Mouse (Mus musculus) stomach, embryonic 16.5 days (tissue): Measurements from ENCODE around the gene Myof. TPM values are rescaled to one million over a fixed set of nuclear protein-coding genes. Genes with fewer than 3 reads are reported as not detected.

ENCODE experiments used
- ATAC-seq: fragments of 200-750 bp; cut with Nextera tagmentation; 2 replicates; pipeline ENCODE4 v1.8.0; 2017; ENCODE audit warnings: moderate number of reproducible peaks, moderate TSS enrichment; ENCODE audit not compliant: insufficient read depth, low FRiP score
- H3K27ac ChIP-seq: fragments of 300-500 bp; sonication (generic); 2 replicates; pipeline ENCODE4 v1.5.1; 2014; ENCODE audit warnings: low read length
- H3K27me3 ChIP-seq: fragments of 300-500 bp; sonication (generic); 2 replicates; pipeline ENCODE4 v1.6.1; 2014; ENCODE audit warnings: low read length, control low read depth, mixed read lengths; ENCODE audit not compliant: control insufficient read depth, insufficient read depth
- H3K36me3 ChIP-seq: fragments of 300-500 bp; sonication (generic); 2 replicates; pipeline ENCODE4 v1.6.1; 2014; ENCODE audit warnings: low read length; ENCODE audit not compliant: control insufficient read depth, insufficient read depth
- H3K4me1 ChIP-seq: fragments of 300-500 bp; sonication (generic); 2 replicates; pipeline ENCODE4 v1.6.1; 2014; ENCODE audit warnings: low read length, control low read depth, mixed read lengths; ENCODE audit not compliant: control insufficient read depth, insufficient read depth
- H3K4me2 ChIP-seq: fragments of 300-500 bp; sonication (generic); 2 replicates; pipeline ENCODE4 v1.6.1; 2014; ENCODE audit warnings: low read depth, low read length, mixed read lengths
- H3K4me3 ChIP-seq: fragments of 300-500 bp; sonication (generic); replicated peaks from 2 replicates; pipeline ENCODE4 v1.5.1; 2014; ENCODE audit warnings: mild to moderate bottlenecking, low read length
- H3K9ac ChIP-seq: fragments of 300-500 bp; sonication (generic); 2 replicates; pipeline ENCODE4 v1.6.1; 2014; ENCODE audit warnings: low read length
- H3K9me3 ChIP-seq: fragments of 300-500 bp; sonication (generic); replicated peaks from 2 replicates; pipeline ENCODE4 v1.6.1; 2016; ENCODE audit warnings: low read length, control low read depth; ENCODE audit not compliant: control insufficient read depth
- WGBS: fragments of 180-500 bp; shearing (Covaris S2); extraction: QIAGEN DNeasy Blood & Tissue Kit; methylation state at CpG from one replicate; pipeline ENCODE4 v1.1.7; 2014; 5-methylcytosine and 5-hydroxymethylcytosine counted together
- polyA plus RNA-seq: library from polyadenylated mRNA; unstranded; fragments of >200 nt; fragmentation: Nextera tagmentation; extraction: Ambion mirVana; gene quantifications from 2 replicates; pipeline ENCODE4 v1.2.1, GENCODE M21; 2015

Myof gene
- polyA plus RNA-seq, 1 experiment from 2014 or later, result 22.5 TPM

DNA sequence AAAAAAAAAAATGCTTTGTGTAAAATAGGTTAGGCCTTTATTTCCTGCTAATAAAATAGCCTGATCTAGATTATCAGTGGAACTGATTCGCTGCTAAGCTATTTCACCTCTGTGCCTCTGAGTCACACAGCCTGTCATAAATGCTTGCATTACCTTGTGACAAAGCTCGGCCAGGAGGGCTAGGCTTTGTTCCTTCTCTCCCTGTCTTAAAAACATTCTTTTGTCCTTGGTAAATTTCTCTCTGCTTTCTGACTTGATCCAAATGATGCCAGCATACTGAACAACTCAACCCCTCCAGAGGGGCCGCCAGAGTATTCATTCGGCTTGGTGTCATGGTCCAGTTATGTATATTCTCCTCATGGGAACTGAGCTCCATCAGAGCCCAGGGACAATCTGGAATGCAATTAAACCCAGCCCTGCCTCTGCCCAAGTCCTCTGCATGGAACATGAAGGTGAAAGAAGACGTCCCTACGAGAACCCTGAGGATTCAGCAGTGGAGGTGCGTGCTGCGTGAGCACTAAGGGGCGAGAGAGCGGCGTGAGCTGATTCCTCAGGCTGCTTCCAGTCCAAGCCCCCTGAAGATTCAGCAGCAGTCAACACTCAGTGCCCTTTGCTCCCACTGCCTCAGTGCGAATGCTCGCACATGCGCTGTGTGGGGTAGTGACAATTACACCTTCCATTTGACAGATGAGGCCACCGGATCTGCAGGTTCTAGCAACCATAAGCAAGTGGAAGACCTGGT, 10.2 kb downstream of the Myof start:
- ATAC-seq, result peak; percentile 31; the same call in 1 of the 2 replicates
- H3K36me3 ChIP-seq, result no peaks in the 10 kb centered on the region
- no peaks in the 10 kb centered on the region for H3K9me3 ChIP-seq
- peaks cover 41% of the 10 kb centered on the region for H3K4me1 ChIP-seq
- H3K4me2 ChIP-seq, result 0 out of 2 replicates have a peak overlapping the region, but pooled peaks have one; percentile 13
- no peak overlapping the region for H3K4me3 ChIP-seq
- H3K9ac ChIP-seq, result peak overlapping the region; percentile 54
- 62% methylated on average over 15 of the region's 15 CpGs for WGBS
- H3K27me3 ChIP-seq, result no peaks in the 10 kb centered on the region
- H3K27ac ChIP-seq, result peak overlapping the region; percentile 88

DNA sequence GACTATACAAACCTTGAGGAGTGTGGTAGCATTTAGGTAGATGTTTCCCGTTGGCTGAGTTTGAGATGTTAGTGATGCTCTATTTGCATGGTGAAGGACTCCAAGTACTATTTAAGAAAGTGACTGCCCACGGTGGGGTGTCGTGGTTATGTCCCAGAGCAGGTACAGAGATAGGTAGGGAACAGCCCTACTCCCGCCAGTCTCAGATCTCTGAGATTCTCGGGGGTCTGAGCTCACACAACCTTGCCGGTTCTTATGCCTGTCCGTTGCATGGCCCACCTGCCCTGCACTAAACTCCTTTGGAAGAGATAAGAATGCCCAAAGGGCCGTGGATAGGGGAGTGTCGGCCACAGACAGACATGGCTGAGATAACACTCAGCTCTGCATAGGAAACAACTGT, 12.2 kb downstream of the Myof start:
- no peak overlapping the region for H3K4me3 ChIP-seq
- 51% methylated on average over 9 of the region's 9 CpGs for WGBS
- H3K4me1 ChIP-seq, result peaks cover 51% of the 10 kb centered on the region
- no peak overlapping the region for H3K27ac ChIP-seq
- no peak overlapping the region for H3K4me2 ChIP-seq
- H3K27me3 ChIP-seq, result no peaks in the 10 kb centered on the region
- no peaks in the 10 kb centered on the region for H3K9me3 ChIP-seq
- no peak for ATAC-seq
- H3K36me3 ChIP-seq, result no peaks in the 10 kb centered on the region
- no peak overlapping the region for H3K9ac ChIP-seq

DNA sequence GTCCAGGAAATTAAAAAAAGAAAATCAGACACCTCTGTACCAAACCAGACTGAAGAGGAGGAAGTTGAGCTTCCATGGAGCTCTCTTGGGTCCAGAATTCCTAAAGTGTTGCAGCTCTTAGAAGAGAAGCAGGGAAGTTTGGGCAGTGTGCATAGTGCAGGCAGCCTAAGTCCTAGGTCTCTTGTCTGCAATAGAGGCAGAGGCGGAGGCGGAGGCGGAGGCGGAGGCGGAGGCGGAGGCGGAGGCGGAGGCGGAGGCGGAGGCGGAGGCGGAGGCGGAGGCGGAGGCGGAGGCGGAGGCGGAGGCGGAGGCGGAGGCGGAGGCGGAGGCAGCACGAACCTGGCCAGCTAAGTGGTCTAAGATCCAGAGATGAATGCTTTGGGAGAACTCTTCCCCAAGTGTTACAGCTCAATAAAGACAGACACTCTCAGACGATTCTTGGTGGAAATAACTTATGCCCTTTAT, 12.7 kb downstream of the Myof start:
- 1% methylated on average over 19 of the region's 23 CpGs for WGBS
- no peaks in the 10 kb centered on the region for H3K27me3 ChIP-seq
- H3K9ac ChIP-seq, result no peak overlapping the region
- peak; percentile 46; the same call in 1 of the 2 replicates for ATAC-seq
- H3K27ac ChIP-seq, result peak overlapping the region; percentile 92
- peak overlapping the region; percentile 38 for H3K4me2 ChIP-seq
- peaks cover 55% of the 10 kb centered on the region for H3K4me1 ChIP-seq
- H3K4me3 ChIP-seq, result peak overlapping the region; percentile 14; the same call in 1 of the 2 replicates
- H3K36me3 ChIP-seq, result no peaks in the 10 kb centered on the region
- no peaks in the 10 kb centered on the region for H3K9me3 ChIP-seq

DNA sequence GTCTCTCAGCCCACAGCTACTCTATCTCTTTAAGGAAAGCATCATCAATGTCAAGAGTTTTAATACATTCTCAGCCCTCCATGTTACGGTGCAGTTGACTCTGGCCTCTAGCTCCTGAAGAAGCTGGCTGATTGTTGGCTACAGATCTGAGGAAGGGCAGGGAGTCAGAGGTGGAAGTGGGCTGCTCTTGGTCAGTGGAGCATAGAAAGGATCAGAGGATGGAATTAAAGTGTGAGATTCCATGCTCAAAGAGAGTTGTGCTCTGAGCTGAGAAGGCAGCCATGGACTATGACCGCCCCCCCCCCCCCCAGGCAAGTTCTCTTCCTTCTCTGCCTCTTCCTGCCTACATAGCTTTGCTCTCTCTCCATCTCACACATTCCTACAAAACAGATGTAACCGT, 13.5 kb downstream of the Myof start:
- Histone ChIP-seq H3K9me3 (no peaks in the 10 kb centered on the region), H3K4me1 (peaks cover 63% of the 10 kb centered on the region), H3K9ac (peak overlapping the region; percentile 12; the same call in 1 of the 2 replicates), H3K36me3 (no peaks in the 10 kb centered on the region), H3K4me2 (peak overlapping the region; percentile 38), H3K4me3 (no peak overlapping the region), H3K27me3 (no peaks in the 10 kb centered on the region), H3K27ac (peak overlapping the region; percentile 92)
- ATAC-seq, result no peak
- WGBS, result 50% methylated on average over 3 of the region's 3 CpGs

DNA sequence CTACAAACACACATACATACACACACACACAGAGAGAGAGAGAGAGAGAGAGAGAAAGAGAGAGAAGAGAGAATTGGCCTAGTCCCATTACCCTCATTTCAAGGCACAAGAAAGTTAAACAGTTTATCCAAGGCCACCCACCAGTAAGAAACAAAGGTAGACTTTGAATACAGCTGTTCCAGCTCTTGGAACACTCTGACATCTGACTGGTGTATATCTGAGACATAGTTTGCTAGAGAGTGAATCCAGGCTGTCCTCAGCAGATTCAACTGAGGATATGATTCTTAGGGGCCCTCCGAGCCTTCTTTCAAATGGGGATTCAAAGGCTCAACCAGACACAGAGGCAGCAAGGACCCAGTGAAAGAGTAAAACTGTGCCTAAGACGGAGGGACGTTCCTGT, 14.1 kb downstream of the Myof start:
- 42% methylated on average over 3 of the region's 3 CpGs for WGBS
- Histone ChIP-seq H3K9ac (peak overlapping the region; percentile 19; the same call in 1 of the 2 replicates), H3K27me3 (no peaks in the 10 kb centered on the region), H3K27ac (peak overlapping the region; percentile 92), H3K4me3 (no peak overlapping the region), H3K4me1 (peaks cover 68% of the 10 kb centered on the region), H3K9me3 (no peaks in the 10 kb centered on the region), H3K36me3 (no peaks in the 10 kb centered on the region), H3K4me2 (peak overlapping the region; percentile 38)
- ATAC-seq, result 0 out of 2 replicates have a peak, but pooled peaks have one; percentile 15

DNA sequence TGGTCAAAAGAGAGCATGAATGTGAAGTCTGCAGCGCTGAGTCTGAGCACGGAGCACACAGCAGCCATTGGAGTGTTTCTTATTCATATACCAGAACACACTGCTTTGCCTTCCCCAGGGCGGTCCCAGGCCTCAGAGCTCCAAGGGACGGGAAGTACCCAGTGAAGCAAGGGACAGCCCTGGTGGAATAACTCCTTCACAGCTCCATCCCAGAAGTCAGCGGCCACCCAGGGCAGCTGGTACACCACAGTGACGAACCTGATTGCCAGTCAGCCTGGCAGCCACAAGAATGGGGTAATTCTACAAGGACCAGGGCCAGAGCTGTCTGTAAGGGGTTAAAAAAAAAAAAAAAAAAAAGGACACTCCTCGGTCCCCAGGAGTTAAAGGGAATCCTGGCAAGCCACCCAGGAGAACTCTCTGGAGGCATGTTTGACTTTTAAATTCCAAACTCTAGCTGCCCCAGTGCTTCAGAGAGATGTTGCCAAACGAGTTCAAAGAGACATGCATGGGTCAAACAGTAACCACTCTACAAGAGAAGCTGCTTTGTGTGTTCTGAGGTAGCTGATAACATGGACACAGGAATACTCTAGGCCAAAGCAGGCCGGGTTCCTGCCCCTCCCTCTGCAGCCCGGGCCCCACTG, 15.4 kb downstream of the Myof start:
- 0 out of 2 replicates have a peak overlapping the region, but pooled peaks have one; percentile 31 for H3K9ac ChIP-seq
- peaks cover 66% of the 10 kb centered on the region for H3K4me1 ChIP-seq
- H3K27ac ChIP-seq, result peak overlapping the region; percentile 92
- H3K9me3 ChIP-seq, result no peaks in the 10 kb centered on the region
- no peaks in the 10 kb centered on the region for H3K27me3 ChIP-seq
- H3K4me3 ChIP-seq, result no peak overlapping the region
- WGBS, result 47% methylated on average over 10 of the region's 10 CpGs
- no peak overlapping the region for H3K4me2 ChIP-seq
- ATAC-seq, result peak; percentile 18; the same call in 1 of the 2 replicates
- no peaks in the 10 kb centered on the region for H3K36me3 ChIP-seq

DNA sequence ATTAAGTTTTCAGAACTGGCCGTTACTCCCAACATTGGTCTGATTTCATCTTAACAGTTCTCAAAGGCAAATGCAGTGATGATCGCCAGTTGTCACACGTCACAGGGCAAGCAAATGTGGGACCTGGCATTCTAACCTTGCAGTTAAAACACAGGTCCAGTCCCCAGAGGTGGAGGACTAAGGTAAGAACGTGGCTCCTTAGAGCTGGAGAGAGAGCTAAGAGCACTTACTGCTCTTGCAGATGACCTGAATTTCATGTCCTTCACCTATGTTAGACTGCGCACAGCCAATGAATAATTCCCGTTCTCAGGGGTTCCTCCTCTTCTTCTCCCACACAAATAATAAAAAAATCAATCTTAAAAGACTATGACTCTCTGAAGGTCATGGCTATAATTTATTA, 16.0 kb downstream of the Myof start:
- no peak overlapping the region for H3K4me3 ChIP-seq
- no peak overlapping the region for H3K9ac ChIP-seq
- H3K4me2 ChIP-seq, result no peak overlapping the region
- no peaks in the 10 kb centered on the region for H3K36me3 ChIP-seq
- peaks cover 69% of the 10 kb centered on the region for H3K4me1 ChIP-seq
- whole genome bisulfite sequencing, result 70% methylated on average over 6 of the region's 6 CpGs
- peak overlapping the region; percentile 68; the same call in 1 of the 2 replicates for H3K27ac ChIP-seq
- no peaks in the 10 kb centered on the region for H3K27me3 ChIP-seq
- no peak for ATAC-seq
- no peaks in the 10 kb centered on the region for H3K9me3 ChIP-seq

DNA sequence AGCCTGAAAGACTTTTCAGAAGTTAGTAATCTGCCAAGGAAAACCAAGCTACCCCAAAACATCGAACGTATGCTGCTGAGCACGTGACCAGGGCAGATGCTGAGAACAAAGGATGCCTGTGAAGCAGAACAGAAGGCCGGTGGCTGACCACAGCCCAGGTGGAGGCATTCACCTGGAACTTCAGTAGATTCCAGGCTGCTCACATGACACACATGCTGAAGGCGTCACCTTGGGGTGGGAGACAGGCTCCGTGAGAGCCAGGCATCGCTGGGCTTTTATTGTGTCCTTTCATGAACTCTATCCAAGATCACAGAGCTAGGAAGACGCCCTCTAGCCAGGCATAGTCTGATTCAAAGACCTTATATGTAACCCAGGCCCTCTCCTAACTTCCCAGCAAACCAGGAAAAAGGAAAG, 17.2 kb downstream of the Myof start:
- ATAC-seq, result no peak
- no peak overlapping the region for H3K9ac ChIP-seq

More for the DNA sequence above, 17.2 kb downstream of the Myof start:
- Histone ChIP-seq H3K27ac (peak overlapping the region; percentile 79), H3K9me3 (no peaks in the 10 kb centered on the region), H3K36me3 (no peaks in the 10 kb centered on the region), H3K4me3 (no peak overlapping the region), H3K27me3 (no peaks in the 10 kb centered on the region), H3K4me1 (peaks cover 69% of the 10 kb centered on the region), H3K4me2 (no peak overlapping the region; the same call in 1 of the 2 replicates)
- 48% methylated on average over 8 of the region's 8 CpGs for WGBS
